Mouse (Mus musculus): ENCODE measurements around the gene Gtf2h2.
"Not testable (repeated sequence)": the region's sequence is repeated elsewhere in the genome, so short reads cannot be mapped to it uniquely, and the experiment has no call there.

Gene Gtf2h2

GRCm38 (mm10) chr13:100491623-100492022 lies 756 bp downstream of the Gtf2h2 start:
- no peak for DNase-seq (ENCODE audit: extremely low read depth, insufficient read length, low spot score)

- DNase-seq (ENCODE audit: extremely low read depth, insufficient read length, low spot score) = no peak
Observed at GRCm38 (mm10) chr13:100490424-100490823, 2.0 kb downstream of the Gtf2h2 start.

GRCm38 (mm10) chr13:100483610-100484009 lies 8.8 kb downstream of the Gtf2h2 start:
- no peak for DNase-seq (ENCODE audit: extremely low read depth, insufficient read length, low spot score)

GRCm38 (mm10) chr13:100463527-100464222 lies 28.7 kb downstream of the Gtf2h2 start:
- no peak for DNase-seq (ENCODE audit: extremely low read depth, insufficient read length, low spot score)

- DNase-seq (ENCODE audit: extremely low read depth, insufficient read length, low spot score) = no peak
Observed at GRCm38 (mm10) chr13:100461336-100461735, 31.0 kb downstream of the Gtf2h2 start.

- DNase-seq (ENCODE audit: extremely low read depth, insufficient read length, low spot score) = not testable (repeated sequence)
Observed at GRCm38 (mm10) chr13:100452415-100453127, 39.8 kb downstream of the Gtf2h2 start, which contains the start of gene Naip1. Gene Naip1 (minus strand): TSS chr13:100452869.

GRCm38 (mm10) chr13:100449495-100449894 lies 42.9 kb downstream of the Gtf2h2 start:
- DNase-seq (ENCODE audit: extremely low read depth, insufficient read length, low spot score) = no peak

- DNase-seq (ENCODE audit: extremely low read depth, insufficient read length, low spot score) = no peak
Observed at GRCm38 (mm10) chr13:100440116-100440515, 52.3 kb downstream of the Gtf2h2 start.

- DNase-seq (ENCODE audit: extremely low read depth, insufficient read length, low spot score) = peak; percentile 47
Observed at GRCm38 (mm10) chr13:100438701-100439100, 53.7 kb downstream of the Gtf2h2 start.

GRCm38 (mm10) chr13:100437322-100437825 lies 55.0 kb downstream of the Gtf2h2 start:
- no peak for DNase-seq (ENCODE audit: extremely low read depth, insufficient read length, low spot score)

- DNase-seq (ENCODE audit: extremely low read depth, insufficient read length, low spot score) = not testable (repeated sequence)
Observed at GRCm38 (mm10) chr13:100436556-100437163, 55.7 kb downstream of the Gtf2h2 start.

- DNase-seq (ENCODE audit: extremely low read depth, insufficient read length, low spot score) = not testable (repeated sequence)
Observed at GRCm38 (mm10) chr13:100419958-100420357, 72.4 kb downstream of the Gtf2h2 start.

- DNase-seq (ENCODE audit: extremely low read depth, insufficient read length, low spot score) = no peak
Observed at GRCm38 (mm10) chr13:100414428-100414827, 78.0 kb downstream of the Gtf2h2 start.

Measured in 3134 (cell line).